Mouse (Mus musculus) ES-E14 (cell line): ENCODE data around the gene Afmid. TPM values are rescaled to one million over a fixed set of nuclear protein-coding genes. Genes with fewer than 3 reads are reported as not detected.

ENCODE experiments used
- DNase-seq: peaks from one replicate; pipeline ENCODE4 v3.0.0-alpha.2; 2013; ENCODE audit warnings: low read depth, low spot score
- H3K27ac ChIP-seq: 2 replicates; pipeline ENCODE4 v1.5.1; 2012; ENCODE audit warnings: low read depth, mild to moderate bottlenecking, low read length, moderate library complexity, mixed read lengths; ENCODE audit not compliant: poor library complexity, insufficient read depth, severe bottlenecking
- H3K36me3 ChIP-seq: 2 replicates; pipeline ENCODE4 v1.6.1; 2012; ENCODE audit warnings: mild to moderate bottlenecking, low read length, moderate library complexity, mixed read lengths; ENCODE audit not compliant: control insufficient read depth, poor library complexity, insufficient read depth, severe bottlenecking
- H3K4me1 ChIP-seq, 2 experiments: fragments of 150-350 bp in 1 of 2; sonication (generic) in 1 of 2; 2 replicates each; pipeline ENCODE4 v1.6.1; 2012; ENCODE audit warnings: low read length in 2 of 2, mild to moderate bottlenecking in 1 of 2, mixed read lengths in 1 of 2; ENCODE audit not compliant: control insufficient read depth in 2 of 2, insufficient read depth in 2 of 2, poor library complexity in 1 of 2
- H3K4me3 ChIP-seq, 2 experiments: fragments of 150-350 bp in 1 of 2; sonication (generic) in 1 of 2; 2 replicates each; pipeline ENCODE4 v1.5.1; 2012; ENCODE audit warnings: low read length in 2 of 2, low read depth in 1 of 2, mild to moderate bottlenecking in 1 of 2, mixed read lengths in 1 of 2; ENCODE audit not compliant: insufficient read depth in 1 of 2, poor library complexity in 1 of 2, severe bottlenecking in 1 of 2
- H3K9ac ChIP-seq: 2 replicates; pipeline ENCODE4 v1.6.1; 2012; ENCODE audit warnings: low read depth, mild to moderate bottlenecking, low read length, mixed read lengths; ENCODE audit not compliant: poor library complexity, insufficient read depth, severe bottlenecking
- H3K9me3 ChIP-seq: fragments of 150-350 bp; sonication (generic); 2 replicates; pipeline ENCODE4 v1.6.1; 2012; ENCODE audit warnings: low read depth, mild to moderate bottlenecking, low read length; ENCODE audit not compliant: control insufficient read depth, insufficient read depth
- CHD2 ChIP-seq: IDR thresholded peaks from 2 replicates; pipeline ENCODE4 v1.6.1; 2014; ENCODE audit warnings: mild to moderate bottlenecking, low read depth, low read length, inconsistent platforms
- HCFC1 ChIP-seq: IDR thresholded peaks from 2 replicates; pipeline ENCODE4 v1.6.1; 2012; ENCODE audit warnings: low read length, inconsistent platforms, borderline replicate concordance; ENCODE audit not compliant: insufficient read depth
- MAFK ChIP-seq: IDR thresholded peaks from 2 replicates; pipeline ENCODE4 v1.6.1; 2014; ENCODE audit warnings: mild to moderate bottlenecking, low read depth, low read length, inconsistent platforms; ENCODE audit not compliant: insufficient read depth
- ZC3H11A ChIP-seq: IDR thresholded peaks from 2 replicates; pipeline ENCODE4 v1.6.1; 2012; ENCODE audit warnings: low read depth, mild to moderate bottlenecking, inconsistent platforms, low read length, borderline replicate concordance
- ZNF384 ChIP-seq: IDR thresholded peaks from 2 replicates; pipeline ENCODE4 v1.6.1; 2012; ENCODE audit warnings: low read depth, low read length, inconsistent platforms
- in situ Hi-C, 2 experiments: fragments of 600-800 bp; cut with MboI; formaldehyde crosslinking; loops; one replicate each; pipeline ENCODE4 v1.15.1; 2025; ENCODE audit warnings: low sequenced_read_pairs in 2 of 2, inconsistent platforms in 1 of 2; ENCODE audit not compliant: unreplicated experiment in 2 of 2
- total RNA-seq: library from RNA; depleted of rRNA; stranded (reverse); fragments of 300-350 nt; gene quantifications from 2 replicates; pipeline ENCODE4 v1.2.3, GENCODE M21; 2012

Gene Afmid
- total RNA-seq, 1 experiment = 1.8 TPM

DNA sequence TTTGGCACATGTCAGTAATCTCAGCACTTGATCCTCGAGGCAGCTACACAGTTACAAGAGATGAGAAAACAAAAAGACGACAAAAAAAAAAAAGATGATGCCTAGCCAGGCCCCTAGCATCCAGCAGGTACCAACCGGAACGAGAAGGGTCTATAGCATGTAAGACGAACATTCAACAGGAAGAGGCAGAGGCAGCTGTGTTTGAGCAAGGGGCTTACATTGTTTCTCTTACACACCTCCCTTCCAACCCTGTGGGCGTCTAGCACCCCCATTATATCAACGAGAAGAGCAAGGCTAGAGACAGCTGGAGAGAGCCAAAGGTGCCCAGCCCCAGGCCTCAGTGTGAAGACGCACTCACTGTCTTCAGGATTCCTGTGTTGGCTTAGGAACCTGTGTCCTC is 1.2 kb downstream of the Afmid start:
- no peak for TF ChIP-seq CHD2
- TF ChIP-seq ZNF384 = no peak
- no peak for TF ChIP-seq HCFC1
- no peak for TF ChIP-seq ZC3H11A
- no peak for TF ChIP-seq MAFK
- H3K9me3 ChIP-seq = no peaks in the 10 kb centered on the region
- DNase-seq = no peak
- H3K4me3 ChIP-seq = no peak overlapping the region
- peaks cover 11% of the 10 kb centered on the region for H3K36me3 ChIP-seq
- H3K27ac ChIP-seq = no peak overlapping the region
- peaks cover 7 to 26% of the 10 kb centered on the region in 2 experiments for H3K4me1 ChIP-seq
- in situ Hi-C loops = no loop called here
- H3K9ac ChIP-seq = no peak overlapping the region; the same call in 1 of the 2 replicates

DNA sequence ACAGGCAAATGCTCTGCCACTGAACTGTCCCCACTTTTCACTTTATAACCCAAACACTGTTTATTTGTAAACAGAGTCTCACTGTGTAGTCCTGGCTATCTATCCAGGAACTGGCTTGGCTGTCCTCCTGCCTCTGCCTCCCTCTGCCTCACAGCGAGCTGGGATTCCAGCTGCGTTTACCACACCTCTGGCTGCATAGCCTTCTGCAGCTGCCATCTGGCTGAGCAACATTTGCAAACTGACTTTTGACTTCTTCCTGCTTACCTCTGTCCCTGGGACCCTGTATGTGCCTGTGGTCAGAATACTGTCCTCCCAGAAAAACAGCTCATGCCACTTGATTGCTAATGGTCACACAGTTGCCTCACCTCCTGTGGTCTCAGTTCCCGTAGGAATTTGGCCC is 1.7 kb downstream of the Afmid start:
- DNase-seq = no peak
- H3K9me3 ChIP-seq = no peaks in the 10 kb centered on the region
- H3K4me3 ChIP-seq = no peak overlapping the region
- H3K27ac ChIP-seq = no peak overlapping the region
- H3K9ac ChIP-seq = no peak overlapping the region
- peaks cover 7 to 24% of the 10 kb centered on the region in 2 experiments for H3K4me1 ChIP-seq
- in situ Hi-C loops = no loop called here
- no peak for TF ChIP-seq CHD2
- TF ChIP-seq HCFC1 = no peak
- TF ChIP-seq ZNF384 = no peak
- TF ChIP-seq ZC3H11A = no peak
- no peak for TF ChIP-seq MAFK
- H3K36me3 ChIP-seq = peaks cover 10% of the 10 kb centered on the region

DNA sequence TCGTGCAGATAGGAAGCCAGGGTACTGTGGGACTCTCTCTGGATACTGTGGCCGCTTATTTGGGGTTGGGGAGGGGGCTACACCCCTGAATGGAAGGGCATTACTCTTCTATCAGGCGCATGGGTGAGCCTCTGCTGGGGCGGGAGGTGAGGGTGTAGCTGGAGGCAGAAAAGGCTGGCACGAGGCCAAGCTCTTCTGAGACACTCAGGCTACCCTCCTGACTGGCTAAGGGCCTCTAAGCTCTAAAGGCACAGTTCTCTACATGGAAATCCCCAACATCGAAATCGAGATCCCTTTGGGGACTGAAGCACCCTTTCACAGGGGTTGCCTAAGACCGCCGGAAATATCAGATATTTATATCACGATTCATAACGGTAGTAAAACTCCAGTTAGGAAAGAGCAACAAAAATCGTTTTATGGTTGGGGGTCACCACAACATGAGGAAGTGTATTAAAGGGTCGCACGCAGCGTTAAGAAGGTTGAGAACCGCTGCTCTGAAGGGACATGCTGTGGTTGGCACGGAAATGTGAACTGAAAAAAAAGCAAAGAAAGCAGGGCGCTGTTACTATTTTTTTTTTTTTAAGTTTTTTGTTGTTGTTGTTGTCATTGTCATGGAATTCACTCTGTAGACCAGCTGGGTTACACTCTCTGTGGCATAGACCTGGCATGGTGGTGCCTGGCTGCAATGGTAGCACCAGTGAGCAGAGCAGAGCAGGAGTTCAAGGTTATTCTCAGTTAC is 2.6 kb downstream of the Afmid start:
- Histone ChIP-seq H3K27ac (no peak overlapping the region), H3K4me3 (no peak overlapping the region), H3K4me1 (peaks cover 7 to 22% of the 10 kb centered on the region in 2 experiments), H3K36me3 (peaks cover 3% of the 10 kb centered on the region), H3K9ac (peak overlapping the region; percentile 7; the same call in 1 of the 2 replicates), H3K9me3 (no peaks in the 10 kb centered on the region)
- TF ChIP-seq ZNF384 (no peak), MAFK (no peak), ZC3H11A (no peak), CHD2 (no peak), HCFC1 (no peak)
- no peak for DNase-seq
- in situ Hi-C loops = no loop called here

DNA sequence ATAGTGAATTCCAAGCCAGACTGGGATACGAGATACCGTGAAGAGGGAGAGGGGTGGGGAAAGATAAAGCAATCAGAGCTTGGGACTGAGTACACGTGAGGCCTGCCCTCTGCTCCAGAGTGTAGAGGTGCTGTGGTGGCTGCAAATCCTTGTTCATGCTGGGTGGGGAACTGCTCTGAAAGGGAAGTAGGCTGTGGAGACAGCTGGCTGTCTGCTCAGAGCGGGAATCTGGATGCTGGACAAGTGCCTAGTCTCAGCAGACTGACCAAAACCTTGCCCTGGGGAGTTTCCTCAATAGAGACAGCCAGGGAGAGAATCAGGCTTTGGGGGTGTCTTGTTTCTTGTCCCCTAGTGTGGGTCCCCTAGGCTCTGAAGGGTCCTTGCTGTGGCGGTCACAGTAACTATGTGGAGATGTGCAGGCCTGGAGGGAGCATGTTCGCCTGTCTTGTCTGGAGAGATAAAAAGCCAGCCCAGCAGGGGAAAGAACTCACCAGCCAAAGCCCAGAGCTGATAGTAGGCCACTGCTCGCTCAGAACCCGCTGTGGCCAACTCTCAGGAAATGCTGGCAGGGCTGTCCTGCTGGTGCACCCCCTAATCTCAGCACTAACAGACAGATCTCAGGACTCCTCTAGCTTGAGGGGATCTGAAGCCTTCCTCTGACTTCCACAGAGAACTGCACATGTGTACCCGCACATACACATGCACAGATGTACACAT is 3.3 kb downstream of the Afmid start:
- peaks cover 7 to 16% of the 10 kb centered on the region in 2 experiments for H3K4me1 ChIP-seq
- TF ChIP-seq ZNF384 = no peak
- TF ChIP-seq HCFC1 = no peak
- TF ChIP-seq MAFK = no peak
- no peak for TF ChIP-seq CHD2
- no peak for TF ChIP-seq ZC3H11A
- H3K9ac ChIP-seq = peak overlapping the region; percentile 14; the same call in 1 of the 2 replicates
- DNase-seq = no peak
- no peak overlapping the region for H3K4me3 ChIP-seq
- no peaks in the 10 kb centered on the region for H3K36me3 ChIP-seq
- in situ Hi-C loops = no loop called here
- no peak overlapping the region for H3K27ac ChIP-seq
- H3K9me3 ChIP-seq = no peaks in the 10 kb centered on the region
